Mouse (Mus musculus): Measurements from ENCODE around the gene Cntd1. TPM values are rescaled to one million over a fixed set of nuclear protein-coding genes. Genes with fewer than 3 reads are reported as not detected.
"Not testable (repeated sequence)": the region's sequence is repeated elsewhere in the genome, so short reads cannot be mapped to it uniquely, and the experiment has no call there.

The Cntd1 gene
- total and polyA plus RNA-seq, 3 experiments = 0.96 to 2.5 (median 0.98) TPM

- H3K9ac ChIP-seq (ENCODE audit: insufficient read depth, low read depth); H3K9me3 ChIP-seq (replicated peaks; ENCODE audit: low read length); H3K4me2 ChIP-seq (ENCODE audit: insufficient read depth, low read depth, poor library complexity, severe bottlenecking); H3K27me3 ChIP-seq (replicated peaks); H3K4me1 ChIP-seq (ENCODE audit: control insufficient read depth in 1 of 2, insufficient read depth in 2 of 2); H3K4me3 ChIP-seq (replicated peaks in 1 of 3; ENCODE audit: low read depth in 2 of 3, low read length in 2 of 3, poor library complexity in 1 of 3); H3K27ac ChIP-seq (ENCODE audit: insufficient read depth, low read depth); dilution Hi-C loops (cut with MboI; ENCODE audit: extremely low pct_ligation_motif_present, extremely low pct_unique_long_range_greater_than_20kb, low sequenced_read_pairs); DNase-seq (ENCODE audit: extremely low read depth); in situ Hi-C loops (cut with MboI; ENCODE audit: low pct_ligation_motif_present, low pct_unique_long_range_greater_than_20kb, low sequenced_read_pairs); H3K79me2 ChIP-seq (replicated peaks; ENCODE audit: control insufficient read depth, extremely low read depth, insufficient read depth, poor library complexity, severe bottlenecking): not testable (repeated sequence)
- H3K36me3 ChIP-seq (replicated peaks in 1 of 2; ENCODE audit: control insufficient read depth in 1 of 2, insufficient read depth in 1 of 2, low read length in 1 of 2) = peaks cover 66 to 87% of the 10 kb centered on the region in 2 experiments
- TF ChIP-seq ZMIZ1 (IDR thresholded peaks at IDR 0.05; ENCODE audit: low read depth, low read length) = 0 out of 2 replicates have a peak, but pooled peaks have one; percentile 33
These were observed 46.4 kb downstream of the Cntd1 start for GRCm38 (mm10) chr11:101325201-101325600.

DNA sequence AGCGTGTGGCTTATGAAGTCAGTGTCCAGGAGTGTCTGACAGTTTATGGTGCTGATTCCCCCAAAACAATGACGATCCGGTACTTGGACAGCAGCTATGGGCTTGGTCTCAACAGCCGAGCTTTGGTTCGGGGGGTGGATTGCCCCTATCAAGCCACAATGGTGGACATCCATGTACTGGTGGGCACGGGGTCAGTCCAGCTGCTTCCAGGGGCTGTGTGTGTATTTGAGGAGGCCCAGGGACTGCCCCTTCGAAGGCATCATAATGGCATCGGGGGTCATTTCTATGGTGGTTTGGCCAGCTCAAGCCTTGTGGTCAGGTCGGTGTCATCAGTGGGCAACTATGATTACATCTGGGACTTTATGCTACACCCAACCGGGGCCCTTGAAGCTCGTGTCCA is 47.3 kb downstream of the Cntd1 start:
- Histone ChIP-seq H3K27ac (ENCODE audit: insufficient read depth, low read depth) (no peak overlapping the region), H3K4me3 (replicated peaks in 1 of 3; ENCODE audit: low read depth in 2 of 3, low read length in 2 of 3, poor library complexity in 1 of 3) (no peak overlapping the region), H3K4me1 (ENCODE audit: control insufficient read depth in 1 of 2, insufficient read depth in 2 of 2) (peaks cover 0 to 6% of the 10 kb centered on the region in 2 experiments; a peak in 1 of 4 replicates), H3K9ac (ENCODE audit: insufficient read depth, low read depth) (no peak overlapping the region), H3K79me2 (replicated peaks; ENCODE audit: control insufficient read depth, extremely low read depth, insufficient read depth, poor library complexity, severe bottlenecking) (no peaks in the 10 kb centered on the region), H3K4me2 (ENCODE audit: insufficient read depth, low read depth, poor library complexity, severe bottlenecking) (no peak overlapping the region), H3K27me3 (replicated peaks) (no peaks in the 10 kb centered on the region), H3K9me3 (replicated peaks; ENCODE audit: low read length) (no peaks in the 10 kb centered on the region), H3K36me3 (replicated peaks in 1 of 2; ENCODE audit: control insufficient read depth in 1 of 2, insufficient read depth in 1 of 2, low read length in 1 of 2) (peaks cover 58 to 84% of the 10 kb centered on the region in 2 experiments)
- TF ChIP-seq POLR2AphosphoS2 (IDR thresholded peaks at IDR 0.05; ENCODE audit: low read depth, low read length) (peak; percentile 81), MAX (IDR thresholded peaks at IDR 0.05; ENCODE audit: low read length) (no peak)
- dilution Hi-C loops (cut with MboI; ENCODE audit: extremely low pct_ligation_motif_present, extremely low pct_unique_long_range_greater_than_20kb, low sequenced_read_pairs) = no loop called here
- DNase-seq (ENCODE audit: extremely low read depth) = no peak
- in situ Hi-C loops (cut with MboI; ENCODE audit: low pct_ligation_motif_present, low pct_unique_long_range_greater_than_20kb, low sequenced_read_pairs) = no loop called here

- DNase-seq (ENCODE audit: extremely low read depth) = no peak
- TF ChIP-seq POLR2AphosphoS2 (IDR thresholded peaks at IDR 0.05; ENCODE audit: low read depth, low read length) (peak; percentile 74; the same call in 1 of the 2 replicates), SMC3 (IDR thresholded peaks at IDR 0.05; ENCODE audit: low read depth, low read length) (no peak), JUN (IDR thresholded peaks at IDR 0.05; ENCODE audit: insufficient read depth, low read depth, low read length) (no peak), ETS1 (conservative IDR thresholded peaks at IDR 0.05; ENCODE audit: low read depth, low read length) (no peak), MAZ (IDR thresholded peaks at IDR 0.05; ENCODE audit: low read depth, low read length) (no peak), POLR2A (IDR thresholded peaks at IDR 0.05; ENCODE audit: low read depth, low read length) (peak; percentile 26; the same call in 1 of the 2 replicates), NELFE (IDR thresholded peaks at IDR 0.05; ENCODE audit: low read depth, low read length) (no peak)
- in situ Hi-C loops (cut with MboI; ENCODE audit: low pct_ligation_motif_present, low pct_unique_long_range_greater_than_20kb, low sequenced_read_pairs) (no loop called here), dilution Hi-C loops (cut with MboI; ENCODE audit: extremely low pct_ligation_motif_present, extremely low pct_unique_long_range_greater_than_20kb, low sequenced_read_pairs) (no loop called here)
- Histone ChIP-seq H3K27ac (ENCODE audit: insufficient read depth, low read depth) (no peak overlapping the region), H3K79me2 (replicated peaks; ENCODE audit: control insufficient read depth, extremely low read depth, insufficient read depth, poor library complexity, severe bottlenecking) (no peaks in the 10 kb centered on the region), H3K4me3 (replicated peaks in 1 of 3; ENCODE audit: low read depth in 2 of 3, low read length in 2 of 3, poor library complexity in 1 of 3) (no peak overlapping the region), H3K9ac (ENCODE audit: insufficient read depth, low read depth) (no peak overlapping the region), H3K9me3 (replicated peaks; ENCODE audit: low read length) (no peaks in the 10 kb centered on the region), H3K27me3 (replicated peaks) (no peaks in the 10 kb centered on the region), H3K36me3 (replicated peaks in 1 of 2; ENCODE audit: control insufficient read depth in 1 of 2, insufficient read depth in 1 of 2, low read length in 1 of 2) (peaks cover 46 to 84% of the 10 kb centered on the region in 2 experiments), H3K4me1 (ENCODE audit: control insufficient read depth in 1 of 2, insufficient read depth in 2 of 2) (peaks cover 0 to 4% of the 10 kb centered on the region in 2 experiments; a peak in 1 of 4 replicates), H3K4me2 (ENCODE audit: insufficient read depth, low read depth, poor library complexity, severe bottlenecking) (no peak overlapping the region)
These were observed 48.5 kb downstream of the Cntd1 start for GRCm38 (mm10) chr11:101327311-101327710.
